Mouse (Mus musculus): ENCODE results near the gene Olfr1271. TPM values are rescaled to one million over a fixed set of nuclear protein-coding genes. Genes with fewer than 3 reads are reported as not detected.
"Not testable (repeated sequence)": the region's sequence is repeated elsewhere in the genome, so short reads cannot be mapped to it uniquely, and the experiment has no call there.

Olfr1271 gene
- total RNA-seq (2015; ENCODE audit: low replicate concordance) (not detected in 2 replicates), total RNA-seq (2017; ENCODE audit: low replicate concordance) (not detected in 2 replicates)

DNA sequence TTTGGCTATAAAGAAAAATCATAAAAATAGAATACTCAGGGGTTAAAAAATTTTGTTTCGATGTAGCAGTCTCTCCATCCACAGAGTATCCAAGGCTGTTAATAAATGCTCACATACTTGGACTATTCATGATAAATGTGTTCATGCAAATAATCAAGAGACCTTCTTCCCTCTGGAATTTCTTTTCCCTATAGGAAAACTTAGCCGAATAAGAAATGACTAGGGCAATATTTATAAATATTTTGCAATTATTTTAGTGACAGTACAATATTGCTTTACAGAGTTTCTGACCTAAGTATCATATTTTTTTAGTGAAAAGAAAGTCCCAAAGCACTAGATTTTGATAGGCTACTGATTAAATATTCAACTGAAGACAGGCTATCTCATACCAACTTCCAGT is at the start of gene Olfr1271:
Gene Olfr1271 (minus strand): TSS at position 101 of the 400 bp plus-strand sequence.
- ATAC-seq (replicated peaks; ENCODE audit: low FRiP score, poor library complexity, severe bottlenecking) = no peak

GRCm38 (mm10) chr2:90292741-90293140 is 21.9 kb upstream of the Olfr1271 start, which contains the start of gene Olfr1272:
Gene Olfr1272 (minus strand): TSS chr2:90292841.
- no peak for ATAC-seq (replicated peaks; ENCODE audit: low FRiP score, poor library complexity, severe bottlenecking)

- ATAC-seq (replicated peaks; ENCODE audit: low FRiP score, poor library complexity, severe bottlenecking) = no peak
These were observed 13.3 kb downstream of the Olfr1271 start, which contains the start of gene Olfr142 for GRCm38 (mm10) chr2:90257492-90257891. Gene Olfr142 (minus strand): TSS chr2:90257592.

DNA sequence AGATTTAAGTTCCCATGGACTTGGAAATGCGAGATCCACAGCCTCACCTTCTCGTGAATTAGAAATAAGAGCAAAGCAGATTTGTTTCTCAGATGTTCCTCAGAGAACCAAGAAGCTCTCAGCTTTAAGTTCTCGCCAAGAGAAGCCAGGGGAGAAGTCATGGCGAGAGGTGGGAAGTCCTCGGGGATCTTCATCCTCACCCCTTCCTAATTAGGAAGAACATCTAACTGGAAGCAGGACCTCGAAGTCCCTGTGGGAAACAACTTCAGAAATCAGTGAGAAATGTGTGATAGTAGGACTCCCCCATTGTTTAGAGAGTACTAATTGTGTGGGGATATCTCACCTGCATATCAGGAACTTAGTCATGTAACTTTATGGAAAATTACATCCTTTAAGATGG is 46.4 kb downstream of the Olfr1271 start, which contains the start of gene Olfr1506:
Gene Olfr1506 (minus strand): TSS at position 101 of the 400 bp plus-strand sequence.
- ATAC-seq (replicated peaks; ENCODE audit: low FRiP score, poor library complexity, severe bottlenecking) = not testable (repeated sequence)

Other genes with a start within 250 kb of the Olfr1271 start
- gene Olfr1264, start 245.5 kb downstream of the Olfr1271 start, total RNA-seq (2015; ENCODE audit: low replicate concordance) = not detected in 2 replicates
- gene Olfr1264, start 245.5 kb downstream of the Olfr1271 start, total RNA-seq (2017; ENCODE audit: low replicate concordance) = not detected in 2 replicates
- gene Olfr1265, start 235.7 kb downstream of the Olfr1271 start, total RNA-seq (2015; ENCODE audit: low replicate concordance) = not detected in 2 replicates
- gene Olfr1265, start 235.7 kb downstream of the Olfr1271 start, total RNA-seq (2017; ENCODE audit: low replicate concordance) = not detected in 2 replicates
- not detected in 2 replicates for gene Olfr140, start 207.4 kb downstream of the Olfr1271 start, total RNA-seq (2015; ENCODE audit: low replicate concordance)
- gene Olfr140, start 207.4 kb downstream of the Olfr1271 start, total RNA-seq (2017; ENCODE audit: low replicate concordance) = not detected in 2 replicates
- gene Olfr1269, start 149.6 kb downstream of the Olfr1271 start, total RNA-seq (2015; ENCODE audit: low replicate concordance) = not detected in 2 replicates
- not detected in 2 replicates for gene Olfr1269, start 149.6 kb downstream of the Olfr1271 start, total RNA-seq (2017; ENCODE audit: low replicate concordance)
- not detected in 2 replicates for gene Olfr32, start 128.7 kb downstream of the Olfr1271 start, total RNA-seq (2015; ENCODE audit: low replicate concordance)
- not detected in 2 replicates for gene Olfr32, start 128.7 kb downstream of the Olfr1271 start, total RNA-seq (2017; ENCODE audit: low replicate concordance)
- not detected in 2 replicates for gene Olfr1270, start 117.9 kb downstream of the Olfr1271 start, total RNA-seq (2015; ENCODE audit: low replicate concordance)
- gene Olfr1270, start 117.9 kb downstream of the Olfr1271 start, total RNA-seq (2017; ENCODE audit: low replicate concordance) = not detected in 2 replicates
- gene Olfr1506, start 46.5 kb downstream of the Olfr1271 start, total RNA-seq (2015; ENCODE audit: low replicate concordance) = 1.3 TPM in 1 of 2 replicates, not detected in the other
- 0.85 and 5.7 TPM in 2 replicates for gene Olfr1506, start 46.5 kb downstream of the Olfr1271 start, total RNA-seq (2017; ENCODE audit: low replicate concordance)
- gene Olfr142, start 13.4 kb downstream of the Olfr1271 start, total RNA-seq (2015; ENCODE audit: low replicate concordance) = not detected in 2 replicates
- gene Olfr142, start 13.4 kb downstream of the Olfr1271 start, total RNA-seq (2017; ENCODE audit: low replicate concordance) = not detected in 2 replicates
- gene Olfr1272, start 21.8 kb upstream of the Olfr1271 start, total RNA-seq (2015; ENCODE audit: low replicate concordance) = not detected in 2 replicates
- not detected in 2 replicates for gene Olfr1272, start 21.8 kb upstream of the Olfr1271 start, total RNA-seq (2017; ENCODE audit: low replicate concordance)
- not detected in 2 replicates for gene Gm13769, start 51.2 kb upstream of the Olfr1271 start, total RNA-seq (2015; ENCODE audit: low replicate concordance)
- gene Gm13769, start 51.2 kb upstream of the Olfr1271 start, total RNA-seq (2017; ENCODE audit: low replicate concordance) = not detected in 2 replicates
- gene Olfr1274-ps, start 127.7 kb upstream of the Olfr1271 start, total RNA-seq (2015; ENCODE audit: low replicate concordance) = not detected in 2 replicates
- not detected in 2 replicates for gene Olfr1274-ps, start 127.7 kb upstream of the Olfr1271 start, total RNA-seq (2017; ENCODE audit: low replicate concordance)

Measured in erythroblast, adult 5-6 weeks (primary cell).